In genomic region chr7:78326185-78326584, GRCm38 (mm10) we compare ENCODE assay signal across 27 mouse cellular contexts.
"Had no signal": no experiment of that assay in that cellular context is flagged by ENCODE, and none has a peak within 500 bp of the region (broad histone marks: within the 10 kb centered on the region; RNA-seq: fewer than 3 reads in every experiment).

No protein-coding gene starts in this region.

- DNase-seq: cerebellum, adult 8-10 months; cerebellum, adult 9-10 months; cerebellum, adult 9-11 months; cerebellum, postnatal 10 days; cerebellum, postnatal 14 days; cerebellum, postnatal 25 days; cerebellum, postnatal 36 days; embryo, embryonic 11 days; forebrain, postnatal 0 days; gastrocnemius, adult 2 months; gastrocnemius, postnatal 10 days; gastrocnemius, postnatal 14 days; gastrocnemius, postnatal 25 days; gastrocnemius, postnatal 36 days; heart, adult 18-20 months; heart, adult 2 months had no signal

- H3K27ac ChIP-seq: embryonic facial prominence, embryonic 10.5 days; embryonic facial prominence, embryonic 12.5 days; embryonic facial prominence, embryonic 13.5 days; embryonic facial prominence, embryonic 15.5 days; forebrain, embryonic 10.5 days; forebrain, embryonic 12.5 days; forebrain, embryonic 13.5 days; forebrain, embryonic 15.5 days; gastrocnemius, adult 2 months; heart, adult 2 months had no signal

- H3K9me3 ChIP-seq: embryonic facial prominence, embryonic 10.5 days; embryonic facial prominence, embryonic 12.5 days; embryonic facial prominence, embryonic 13.5 days; embryonic facial prominence, embryonic 15.5 days; forebrain, embryonic 10.5 days; forebrain, embryonic 12.5 days; forebrain, embryonic 13.5 days; forebrain, embryonic 15.5 days had no signal

- H3K36me3 ChIP-seq: embryonic facial prominence, embryonic 10.5 days; embryonic facial prominence, embryonic 12.5 days; embryonic facial prominence, embryonic 13.5 days; embryonic facial prominence, embryonic 15.5 days; forebrain, embryonic 10.5 days; forebrain, embryonic 12.5 days; forebrain, embryonic 15.5 days had no signal

- H3K4me2 ChIP-seq: embryonic facial prominence, embryonic 12.5 days; embryonic facial prominence, embryonic 13.5 days; embryonic facial prominence, embryonic 15.5 days; forebrain, embryonic 12.5 days; forebrain, embryonic 13.5 days; forebrain, embryonic 15.5 days had no signal

- H3K4me3 ChIP-seq: embryonic facial prominence, embryonic 10.5 days; embryonic facial prominence, embryonic 12.5 days; embryonic facial prominence, embryonic 13.5 days; embryonic facial prominence, embryonic 15.5 days; erythroblast, embryonic 14.5 days; forebrain, embryonic 10.5 days; forebrain, embryonic 12.5 days; forebrain, embryonic 13.5 days; forebrain, embryonic 15.5 days; gastrocnemius, adult 2 months; heart, adult 2 months had no signal

- ATAC-seq: forebrain, embryonic 13.5 days; forebrain, embryonic 14.5 days; forebrain, embryonic 15.5 days; forebrain, embryonic 16.5 days; forebrain, postnatal 0 days had no signal

- H3K27me3 ChIP-seq: embryonic facial prominence, embryonic 12.5 days; embryonic facial prominence, embryonic 13.5 days; embryonic facial prominence, embryonic 15.5 days; forebrain, embryonic 12.5 days; forebrain, embryonic 13.5 days; forebrain, embryonic 15.5 days had no signal

- H3K9ac ChIP-seq: embryonic facial prominence, embryonic 12.5 days; embryonic facial prominence, embryonic 13.5 days; embryonic facial prominence, embryonic 15.5 days; forebrain, embryonic 12.5 days; forebrain, embryonic 13.5 days; forebrain, embryonic 15.5 days; forebrain, postnatal 0 days had no signal

- H3K4me1 ChIP-seq: embryonic facial prominence, embryonic 10.5 days; embryonic facial prominence, embryonic 12.5 days; embryonic facial prominence, embryonic 13.5 days; embryonic facial prominence, embryonic 15.5 days; forebrain, embryonic 12.5 days; forebrain, embryonic 13.5 days; forebrain, embryonic 15.5 days had no signal
